Comparison of ENCODE assay signal across 8 mouse cellular contexts in the genomic region with DNA sequence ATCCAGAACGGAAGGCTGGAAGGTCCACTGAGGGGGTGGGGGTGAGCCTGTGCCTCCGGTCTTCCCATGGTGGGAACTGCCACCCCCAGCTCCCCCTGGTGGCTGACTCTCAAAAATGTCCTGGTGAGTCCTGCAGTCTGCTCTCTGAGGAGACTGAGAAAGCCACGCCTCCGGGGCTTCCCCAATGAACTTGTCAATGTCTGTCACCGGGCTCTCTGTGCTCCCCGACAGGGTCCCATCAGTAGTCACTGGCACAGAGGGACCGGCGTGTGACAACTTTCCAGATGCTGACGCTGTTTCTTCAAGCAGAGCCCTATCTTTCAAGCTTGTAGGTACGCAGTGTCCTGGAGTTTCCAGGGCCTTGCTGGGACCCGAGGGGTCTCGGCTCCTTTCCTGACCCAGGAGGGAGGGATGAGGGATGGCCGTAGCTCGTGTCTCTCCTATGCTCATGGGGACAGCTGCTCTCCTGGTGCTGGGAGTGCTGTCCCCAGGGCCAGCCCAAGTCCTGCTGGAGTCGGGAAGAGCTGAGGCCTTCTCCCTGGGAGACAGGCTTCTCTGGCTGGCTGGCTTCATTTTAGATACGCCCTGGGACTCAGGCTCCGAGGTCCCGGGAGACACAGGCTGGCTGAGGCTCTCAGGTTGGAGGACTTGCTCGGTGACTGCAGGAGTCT. TPM values are rescaled to one million over a fixed set of nuclear protein-coding genes. Genes with fewer than 3 reads are reported as not detected.
DNase-seq lines count a peak whose midpoint lies in the region; ATAC-seq and TF ChIP-seq lines count a peak whose summit lies in the region.

No protein-coding gene starts in this region.

- H3K27ac ChIP-seq in heart, embryonic 12.5 days (ENCODE audit: poor library complexity, severe bottlenecking) = no peak overlapping the region; the same call in 1 of the 2 replicates
- H3K27ac ChIP-seq in kidney, embryonic 16.5 days (ENCODE audit: low read length) = 0 out of 2 replicates have a peak overlapping the region, but pooled peaks have one; percentile 4
- no peak overlapping the region for H3K27ac ChIP-seq in liver, embryonic 12.5 days
- H3K27ac ChIP-seq in stomach, embryonic 15.5 days = peak overlapping the region; percentile 57; the same call in 1 of the 2 replicates

- no peak for TF ChIP-seq POLR2A in brain, embryonic 14.5 days (IDR thresholded peaks at IDR 0.05; ENCODE audit: borderline replicate concordance, extremely low read depth, insufficient read depth, insufficient read length, poor library complexity, severe bottlenecking)

- ATAC-seq in heart, embryonic 12.5 days (ENCODE audit: insufficient number of reproducible peaks, low FRiP score) = peak; percentile 88
- peak; percentile 66 for ATAC-seq in kidney, embryonic 16.5 days (ENCODE audit: low FRiP score, low TSS enrichment)
- ATAC-seq in liver, embryonic 12.5 days = peak; percentile 77
- ATAC-seq in stomach, embryonic 15.5 days (ENCODE audit: insufficient read depth, low FRiP score, low read depth) = peak; percentile 82

- H3K27me3 ChIP-seq in erythroblast, embryonic 14.5 days (ENCODE audit: control insufficient read depth) = peaks cover 2% of the 10 kb centered on the region; the same call in 1 of the 2 replicates
- 0 out of 2 replicates have a peak, but pooled peaks cover 6% of the 10 kb centered on the region for H3K27me3 ChIP-seq in heart, embryonic 12.5 days (replicated peaks)
- no peaks in the 10 kb centered on the region for H3K27me3 ChIP-seq in kidney, embryonic 16.5 days (ENCODE audit: insufficient read depth, low read length)
- H3K27me3 ChIP-seq in liver, embryonic 12.5 days (replicated peaks) = peaks cover 4% of the 10 kb centered on the region; the same call in 1 of the 2 replicates
- H3K27me3 ChIP-seq in stomach, embryonic 15.5 days (replicated peaks) = no peaks in the 10 kb centered on the region

- no peaks in the 10 kb centered on the region for H3K36me3 ChIP-seq in erythroblast, embryonic 14.5 days (ENCODE audit: control insufficient read depth)
- H3K36me3 ChIP-seq in heart, embryonic 12.5 days = peaks cover 16% of the 10 kb centered on the region
- peaks cover 5% of the 10 kb centered on the region for H3K36me3 ChIP-seq in kidney, embryonic 16.5 days (ENCODE audit: insufficient read depth, low read length)
- H3K36me3 ChIP-seq in liver, embryonic 12.5 days = no peaks in the 10 kb centered on the region
- peaks cover 4% of the 10 kb centered on the region; the same call in 1 of the 2 replicates for H3K36me3 ChIP-seq in stomach, embryonic 15.5 days

- peak overlapping the region; percentile 71 for H3K4me2 ChIP-seq in heart, embryonic 12.5 days
- H3K4me2 ChIP-seq in kidney, embryonic 16.5 days (replicated peaks; ENCODE audit: low read depth, low read length) = peak overlapping the region; percentile 49
- H3K4me2 ChIP-seq in liver, embryonic 12.5 days = peak overlapping the region; percentile 81
- peak overlapping the region; percentile 55 for H3K4me2 ChIP-seq in stomach, embryonic 15.5 days

- WGBS in heart, embryonic 12.5 days = 4% methylated on average over 19 of the region's 19 CpGs
- 8% methylated on average over 19 of the region's 19 CpGs for WGBS in kidney, embryonic 16.5 days
- 4% methylated on average over 19 of the region's 19 CpGs for WGBS in liver, embryonic 12.5 days (ENCODE audit: insufficient replicate concordance)
- WGBS in stomach, embryonic 15.5 days = 12% methylated on average over 19 of the region's 19 CpGs

- H3K4me1 ChIP-seq in erythroblast, embryonic 14.5 days (ENCODE audit: control insufficient read depth) = peaks cover 31% of the 10 kb centered on the region
- H3K4me1 ChIP-seq in heart, embryonic 12.5 days (replicated peaks) = peaks cover 19% of the 10 kb centered on the region
- peaks cover 36% of the 10 kb centered on the region for H3K4me1 ChIP-seq in kidney, embryonic 16.5 days (ENCODE audit: insufficient read depth, low read length)
- H3K4me1 ChIP-seq in liver, embryonic 12.5 days = peaks cover 27% of the 10 kb centered on the region
- H3K4me1 ChIP-seq in stomach, embryonic 15.5 days = peaks cover 20% of the 10 kb centered on the region

- TF ChIP-seq CTCF in brain, embryonic 14.5 days (IDR thresholded peaks at IDR 0.05; ENCODE audit: borderline replicate concordance, extremely low read depth, insufficient read depth, insufficient read length) = peak; percentile 81

- H3K4me3 ChIP-seq in erythroblast, embryonic 14.5 days (replicated peaks) = peak overlapping the region; percentile 59
- peak overlapping the region; percentile 38 for H3K4me3 ChIP-seq in heart, embryonic 12.5 days
- H3K4me3 ChIP-seq in kidney, embryonic 16.5 days (ENCODE audit: low read length) = peak overlapping the region; percentile 28
- peak overlapping the region; percentile 49 for H3K4me3 ChIP-seq in liver, embryonic 12.5 days
- peak overlapping the region; percentile 27 for H3K4me3 ChIP-seq in stomach, embryonic 15.5 days (replicated peaks)

- H3K9ac ChIP-seq in heart, embryonic 12.5 days = peak overlapping the region; percentile 54
- H3K9ac ChIP-seq in kidney, embryonic 16.5 days (replicated peaks; ENCODE audit: low read length) = peak overlapping the region; percentile 31
- peak overlapping the region; percentile 57 for H3K9ac ChIP-seq in liver, embryonic 12.5 days
- no peak overlapping the region for H3K9ac ChIP-seq in stomach, embryonic 15.5 days

- peak; percentile 94 for DNase-seq in CD4-positive, CD25-positive, alpha-beta regulatory T cell, adult 2 months (ENCODE audit: low read depth, low spot score)
- peak; percentile 90 for DNase-seq in brain, embryonic 14.5 days (ENCODE audit: low read depth)
- peak; percentile 79 to 84 for DNase-seq in natural killer cell, adult 2 months (ENCODE audit: low spot score in 2 of 2)

- no peaks in the 10 kb centered on the region for H3K9me3 ChIP-seq in erythroblast, embryonic 14.5 days (ENCODE audit: control insufficient read depth, low read length)
- H3K9me3 ChIP-seq in heart, embryonic 12.5 days (replicated peaks) = no peaks in the 10 kb centered on the region
- no peaks in the 10 kb centered on the region for H3K9me3 ChIP-seq in kidney, embryonic 16.5 days (ENCODE audit: low read length)
- H3K9me3 ChIP-seq in liver, embryonic 12.5 days (replicated peaks) = no peaks in the 10 kb centered on the region
- no peaks in the 10 kb centered on the region for H3K9me3 ChIP-seq in stomach, embryonic 15.5 days

RNA-seq across cellular contexts. Expression of gene 1810049J17Rik, which starts 54.1 kb away (rescaled TPM):
- polyA plus RNA-seq in brain, embryonic 14.5 days (2012; rRNA removed) = 0.29 TPM in 1 of 2 replicates, not detected in the other
- polyA plus RNA-seq in erythroblast, embryonic 14.5 days (2012) = not detected in 2 replicates
- polyA plus RNA-seq in heart, embryonic 12.5 days (2016; fragmentation: Nextera tagmentation; extraction: Ambion mirVana) = 0.50 and 0.73 TPM in 2 replicates
- polyA plus RNA-seq in kidney, embryonic 16.5 days (2015; fragmentation: Nextera tagmentation; extraction: Ambion mirVana) = 0.71 and 0.72 TPM in 2 replicates
- 1.2 and 1.9 TPM in 2 replicates for polyA plus RNA-seq in liver, embryonic 12.5 days (2016; fragmentation: Nextera tagmentation; extraction: Ambion mirVana)
- 0.39 TPM in 1 of 2 replicates, not detected in the other for polyA plus RNA-seq in stomach, embryonic 15.5 days (2015; fragmentation: Nextera tagmentation; extraction: Ambion mirVana)

RNA-seq across cellular contexts. Expression of gene Golph3, which starts 54.5 kb away (rescaled TPM):
- 82.7 and 84.0 TPM in 2 replicates for polyA plus RNA-seq in brain, embryonic 14.5 days (2012; rRNA removed)
- polyA plus RNA-seq in erythroblast, embryonic 14.5 days (2012) = 20.6 and 30.2 TPM in 2 replicates
- polyA plus RNA-seq in heart, embryonic 12.5 days (2016; fragmentation: Nextera tagmentation; extraction: Ambion mirVana) = 92.2 and 92.5 TPM in 2 replicates
- polyA plus RNA-seq in kidney, embryonic 16.5 days (2015; fragmentation: Nextera tagmentation; extraction: Ambion mirVana) = 81.5 and 84.7 TPM in 2 replicates
- polyA plus RNA-seq in liver, embryonic 12.5 days (2016; fragmentation: Nextera tagmentation; extraction: Ambion mirVana) = 79.8 and 82.7 TPM in 2 replicates
- polyA plus RNA-seq in stomach, embryonic 15.5 days (2015; fragmentation: Nextera tagmentation; extraction: Ambion mirVana) = 91.3 and 91.4 TPM in 2 replicates

Comparison
In these comparisons a context has a peak if more than half of its experiments do, and no peak if none do; other contexts are left out.
1. H3K27ac ChIP-seq: peak in kidney, embryonic 16.5 days (single experiment) and stomach, embryonic 15.5 days (single experiment); none in heart, embryonic 12.5 days (single experiment) and liver, embryonic 12.5 days (single experiment).
2. Peak in every context shown above with its lines, with median percentiles within 50 percentile points of each other: DNase-seq, H3K4me3 ChIP-seq, ATAC-seq and H3K4me2 ChIP-seq.